Mouse (Mus musculus): Measurements from ENCODE around the gene Kcnip4.

GRCm38 (mm10) chr5:48997359-48997758 lies 527.3 kb downstream of the Kcnip4 start:
- TF ChIP-seq CTCF (IDR thresholded peaks at IDR 0.05; ENCODE audit: low read depth): no peak
- TF ChIP-seq EP300 (IDR thresholded peaks at IDR 0.05; ENCODE audit: low read depth): no peak

Measured in liver, postnatal 0 days (tissue).